Mouse (Mus musculus) cerebellum, adult 8-10 months (tissue): ENCODE measurements around the gene Aff3.
A peak's percentile ranks its signal among the peaks of the same experiment; 100 is the strongest.

Experiments
- DNase-seq: peaks from one replicate; pipeline ENCODE4 v3.0.0; 2022

Aff3 gene

GRCm38 (mm10) chr1:38664777-38665176 is at the start of gene Aff3:
Aff3 (minus strand) TSS chr1:38664955.
- no peak for DNase-seq

GRCm38 (mm10) chr1:38700646-38701045 is 35.9 kb upstream of the Aff3 start:
- DNase-seq = no peak

- no peak for DNase-seq
Measured at GRCm38 (mm10) chr1:38699244-38699643, 34.5 kb upstream of the Aff3 start.

GRCm38 (mm10) chr1:38695812-38696681 is 31.3 kb upstream of the Aff3 start:
- DNase-seq = no peak

- no peak for DNase-seq
Measured at GRCm38 (mm10) chr1:38695089-38695811, 30.5 kb upstream of the Aff3 start.

- DNase-seq = no peak
Measured at GRCm38 (mm10) chr1:38694142-38694541, 29.4 kb upstream of the Aff3 start.

- DNase-seq = peak; percentile 11
Measured at GRCm38 (mm10) chr1:38690471-38690870, 25.7 kb upstream of the Aff3 start.

GRCm38 (mm10) chr1:38688216-38688615 is 23.5 kb upstream of the Aff3 start:
- no peak for DNase-seq

GRCm38 (mm10) chr1:38685706-38686105 is 21.0 kb upstream of the Aff3 start:
- DNase-seq = no peak

- DNase-seq = no peak
Measured at GRCm38 (mm10) chr1:38683158-38683721, 18.5 kb upstream of the Aff3 start.

GRCm38 (mm10) chr1:38679890-38680289 is 15.1 kb upstream of the Aff3 start:
- DNase-seq = no peak

- DNase-seq = no peak
Measured at GRCm38 (mm10) chr1:38671756-38672155, 7.0 kb upstream of the Aff3 start.

GRCm38 (mm10) chr1:38671019-38671418 is 6.3 kb upstream of the Aff3 start:
- DNase-seq = no peak

- no peak for DNase-seq
Measured at GRCm38 (mm10) chr1:38668327-38668726, 3.6 kb upstream of the Aff3 start.

GRCm38 (mm10) chr1:38667892-38668291 is 3.1 kb upstream of the Aff3 start:
- no peak for DNase-seq

- no peak for DNase-seq
Measured at GRCm38 (mm10) chr1:38666766-38667118, 2.0 kb upstream of the Aff3 start.

GRCm38 (mm10) chr1:38666111-38666765 is 1.5 kb upstream of the Aff3 start:
- no peak for DNase-seq

GRCm38 (mm10) chr1:38665611-38666010 is 856 bp upstream of the Aff3 start:
- no peak for DNase-seq

GRCm38 (mm10) chr1:38664261-38664660 is 494 bp downstream of the Aff3 start:
- no peak for DNase-seq

GRCm38 (mm10) chr1:38662616-38663193 is 2.0 kb downstream of the Aff3 start:
- no peak for DNase-seq

GRCm38 (mm10) chr1:38658933-38659553 is 5.7 kb downstream of the Aff3 start:
- DNase-seq = no peak

GRCm38 (mm10) chr1:38658376-38658775 is 6.4 kb downstream of the Aff3 start:
- no peak for DNase-seq

GRCm38 (mm10) chr1:38657606-38658005 is 7.1 kb downstream of the Aff3 start:
- no peak for DNase-seq
